Mouse (Mus musculus): ENCODE results near the gene Pitpnm2. TPM values are rescaled to one million over a fixed set of nuclear protein-coding genes. Genes with fewer than 3 reads are reported as not detected.

The Pitpnm2 gene
- total RNA-seq, 2 experiments from 2014 or later: 3.1 to 8.8 TPM

- ATAC-seq (replicated peaks; ENCODE audit: poor library complexity, severe bottlenecking): no peak
Observed at GRCm38 (mm10) chr5:124103552-124103951, 146.0 kb downstream of the Pitpnm2 start.

GRCm38 (mm10) chr5:124103020-124103419 is 146.5 kb downstream of the Pitpnm2 start:
- no peak for ATAC-seq (replicated peaks; ENCODE audit: poor library complexity, severe bottlenecking)

GRCm38 (mm10) chr5:124102326-124102725 is 147.2 kb downstream of the Pitpnm2 start:
- no peak for ATAC-seq (replicated peaks; ENCODE audit: poor library complexity, severe bottlenecking)

- ATAC-seq (replicated peaks; ENCODE audit: poor library complexity, severe bottlenecking): no peak
Observed at GRCm38 (mm10) chr5:124100128-124101044, 149.2 kb downstream of the Pitpnm2 start.

GRCm38 (mm10) chr5:124098923-124099322 is 150.6 kb downstream of the Pitpnm2 start:
- ATAC-seq (replicated peaks; ENCODE audit: poor library complexity, severe bottlenecking): no peak

- peak; percentile 96 for ATAC-seq (replicated peaks; ENCODE audit: poor library complexity, severe bottlenecking)
Observed at GRCm38 (mm10) chr5:124095596-124096232, 153.8 kb downstream of the Pitpnm2 start, which contains the start of gene Abcb9. Gene Abcb9 (minus strand): TSS chr5:124095798.

- ATAC-seq (replicated peaks; ENCODE audit: poor library complexity, severe bottlenecking): peak; percentile 14
Observed at GRCm38 (mm10) chr5:124095077-124095581, 154.4 kb downstream of the Pitpnm2 start.

- ATAC-seq (replicated peaks; ENCODE audit: poor library complexity, severe bottlenecking): no peak
Observed at GRCm38 (mm10) chr5:124093852-124094604, 155.5 kb downstream of the Pitpnm2 start.

GRCm38 (mm10) chr5:124093120-124093794 is 156.3 kb downstream of the Pitpnm2 start:
- no peak for ATAC-seq (replicated peaks; ENCODE audit: poor library complexity, severe bottlenecking)

GRCm38 (mm10) chr5:124091951-124092406 is 157.6 kb downstream of the Pitpnm2 start:
- no peak for ATAC-seq (replicated peaks; ENCODE audit: poor library complexity, severe bottlenecking)

GRCm38 (mm10) chr5:124089868-124090267 is 159.7 kb downstream of the Pitpnm2 start:
- no peak for ATAC-seq (replicated peaks; ENCODE audit: poor library complexity, severe bottlenecking)

GRCm38 (mm10) chr5:124086876-124087275 is 162.7 kb downstream of the Pitpnm2 start:
- ATAC-seq (replicated peaks; ENCODE audit: poor library complexity, severe bottlenecking): no peak

GRCm38 (mm10) chr5:124085513-124085912 is 164.0 kb downstream of the Pitpnm2 start:
- ATAC-seq (replicated peaks; ENCODE audit: poor library complexity, severe bottlenecking): no peak

GRCm38 (mm10) chr5:124084588-124085173 is 164.9 kb downstream of the Pitpnm2 start:
- peak; percentile 81 for ATAC-seq (replicated peaks; ENCODE audit: poor library complexity, severe bottlenecking)

- ATAC-seq (replicated peaks; ENCODE audit: poor library complexity, severe bottlenecking): no peak
Observed at GRCm38 (mm10) chr5:124083850-124084587, 165.5 kb downstream of the Pitpnm2 start.

GRCm38 (mm10) chr5:124082941-124083688 is 166.4 kb downstream of the Pitpnm2 start:
- no peak for ATAC-seq (replicated peaks; ENCODE audit: poor library complexity, severe bottlenecking)

- no peak for ATAC-seq (replicated peaks; ENCODE audit: poor library complexity, severe bottlenecking)
Observed at GRCm38 (mm10) chr5:124082447-124082846, 167.1 kb downstream of the Pitpnm2 start.

- no peak for ATAC-seq (replicated peaks; ENCODE audit: poor library complexity, severe bottlenecking)
Observed at GRCm38 (mm10) chr5:124079880-124080279, 169.7 kb downstream of the Pitpnm2 start.

All from granulocyte monocyte progenitor cell, adult 5-6 weeks (primary cell).